Mouse (Mus musculus) retina, postnatal 1 day (tissue): ENCODE measurements at regions not wholly inside any gene's neighbourhood (a gene's known extent, or its start where the extent isn't known, plus 50 kb on each side); places are given as distances from the start of the nearest gene placed in this dataset.

Experiments used
- DNase-seq: peaks from one replicate; pipeline ENCODE4 v3.0.0-alpha.2; 2012

DNA sequence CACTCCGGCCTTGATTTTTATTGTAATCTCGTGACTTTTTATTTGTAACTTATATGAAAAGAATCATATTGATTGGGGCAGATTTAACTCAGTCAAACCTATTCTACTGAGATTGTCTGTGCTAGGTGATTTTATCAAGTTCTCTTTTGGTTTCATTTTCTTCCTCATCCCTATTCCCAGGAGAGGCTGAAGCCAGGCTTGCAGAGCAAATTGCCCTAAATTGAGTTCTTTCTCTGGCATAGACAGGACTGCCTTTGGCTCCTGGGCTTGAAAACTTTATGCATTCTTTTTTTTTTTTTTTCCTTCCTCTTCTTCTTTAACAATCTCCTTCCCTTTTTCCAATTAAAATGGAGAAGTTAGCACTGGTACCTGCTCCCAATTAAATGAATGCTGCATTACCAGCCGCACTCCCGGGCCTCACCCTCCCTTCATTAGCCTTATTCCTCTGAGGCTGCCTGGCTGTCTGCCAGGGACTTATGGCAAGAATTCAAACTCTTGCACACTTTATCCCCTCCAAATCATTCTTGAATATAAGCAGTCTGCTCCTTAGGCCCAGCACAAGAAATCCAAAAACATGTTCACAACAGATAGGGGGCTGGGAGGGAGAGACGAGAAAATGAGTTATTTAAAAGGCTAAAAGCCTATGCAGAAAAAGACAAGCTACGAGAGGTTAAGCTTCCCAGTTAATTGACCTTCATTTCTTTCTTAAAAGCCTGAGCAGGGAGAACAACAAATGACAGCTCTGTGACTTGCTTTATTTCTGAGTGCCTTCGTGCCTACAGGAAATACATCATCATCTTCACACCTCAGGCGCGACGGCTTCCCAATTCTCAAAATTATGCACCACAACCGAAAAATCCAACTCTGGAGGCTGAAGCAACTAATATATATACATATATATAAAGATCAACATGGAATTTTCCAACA lies 476.8 kb upstream of the Mms22l start:
- peak; percentile 81 for DNase-seq
